Mouse (Mus musculus): Measurements from ENCODE around the gene Kdm2a.

The Kdm2a gene

DNA sequence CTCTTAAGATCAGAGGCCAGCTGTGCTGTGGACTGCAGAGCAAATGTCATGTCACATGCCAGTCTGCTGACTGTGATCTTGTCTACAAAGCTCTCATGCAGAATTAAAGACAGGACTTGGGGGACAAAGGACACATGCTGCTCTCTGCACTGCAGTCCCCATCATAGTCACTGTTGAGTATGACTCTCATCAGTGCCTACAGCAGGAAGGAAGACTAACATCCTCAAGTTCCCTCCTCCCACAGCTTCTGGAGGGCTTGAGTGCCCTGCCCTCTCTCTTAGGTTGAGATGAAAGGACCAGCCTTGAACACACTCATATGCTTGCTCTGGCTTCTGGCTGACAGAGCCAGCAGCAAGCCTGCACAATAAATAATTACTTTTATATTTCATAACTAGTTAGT is 19.6 kb upstream of the Kdm2a start:
- intact Hi-C loops (cut with DNase I), result loop anchor here (1.0 to 5.0 kb wide), 2 partner anchors 79 to 160 kb away; no protein-coding TSS in a partner anchor

DNA sequence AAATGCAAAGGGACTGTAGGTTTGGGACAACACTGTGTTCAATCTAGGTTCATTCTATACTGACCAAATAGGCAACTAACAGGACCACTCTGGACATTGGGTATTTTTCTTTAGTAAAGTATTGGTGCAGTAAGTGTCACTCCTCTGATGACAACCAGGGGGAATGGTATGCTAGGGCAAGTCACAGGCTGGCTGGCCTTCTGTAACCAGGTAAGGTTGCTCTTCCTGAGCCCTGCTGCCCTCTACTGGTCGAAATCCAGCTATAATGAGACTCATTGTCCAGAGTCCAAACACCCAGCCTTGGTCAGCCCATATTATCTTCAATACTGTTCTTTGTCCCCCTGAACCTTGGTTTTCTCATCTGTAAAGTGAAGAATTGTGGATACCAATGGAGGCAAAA is 19.1 kb upstream of the Kdm2a start:
- intact Hi-C loops (cut with DNase I), result loop anchor here (1.0 to 5.0 kb wide), 2 partner anchors 79 to 160 kb away; no protein-coding TSS in a partner anchor

DNA sequence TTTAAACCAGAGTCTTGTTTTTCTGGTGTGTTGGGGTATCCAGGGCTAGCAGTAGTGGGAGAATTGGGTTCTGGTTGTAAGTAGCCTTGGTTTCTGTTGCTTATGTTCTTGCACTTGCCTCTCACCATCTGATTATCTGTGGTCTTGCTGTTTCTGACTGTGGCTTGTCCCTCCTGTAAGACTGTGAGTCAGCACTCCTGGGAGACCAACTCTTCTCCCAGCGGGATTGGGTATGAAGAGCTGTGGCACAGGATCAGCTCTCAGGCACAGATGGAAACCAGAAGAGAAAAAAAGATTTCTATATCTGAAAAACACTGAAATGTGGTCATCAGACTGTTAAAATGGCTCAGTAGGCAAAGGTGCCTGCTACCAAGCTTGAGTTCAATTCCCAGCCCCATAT is 16.5 kb upstream of the Kdm2a start:
- intact Hi-C loops (cut with DNase I), result loop anchor here (5.0 kb wide), 1 partner anchor 157 kb away; no protein-coding TSS in a partner anchor

DNA sequence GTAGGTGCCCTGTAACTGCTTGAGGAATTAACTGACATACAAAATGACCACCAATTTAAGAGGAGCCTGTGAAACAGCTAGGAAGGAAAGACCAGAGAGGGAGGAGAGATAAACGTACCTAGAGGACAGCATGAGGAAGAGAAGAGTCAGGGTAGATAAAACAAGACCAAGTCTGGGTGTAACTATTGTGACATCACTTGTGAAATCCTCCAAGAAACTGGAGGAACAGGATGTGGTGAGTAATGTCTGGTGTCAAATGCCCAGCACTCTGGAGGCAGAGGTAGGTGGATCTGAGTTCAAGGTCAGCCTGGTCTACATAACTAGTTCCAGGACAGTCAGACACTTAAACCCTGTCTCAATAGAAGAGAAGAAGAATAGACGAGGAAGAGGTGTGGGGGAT is 11.0 kb upstream of the Kdm2a start:
- intact Hi-C loops (cut with DNase I), result no loop called here

DNA sequence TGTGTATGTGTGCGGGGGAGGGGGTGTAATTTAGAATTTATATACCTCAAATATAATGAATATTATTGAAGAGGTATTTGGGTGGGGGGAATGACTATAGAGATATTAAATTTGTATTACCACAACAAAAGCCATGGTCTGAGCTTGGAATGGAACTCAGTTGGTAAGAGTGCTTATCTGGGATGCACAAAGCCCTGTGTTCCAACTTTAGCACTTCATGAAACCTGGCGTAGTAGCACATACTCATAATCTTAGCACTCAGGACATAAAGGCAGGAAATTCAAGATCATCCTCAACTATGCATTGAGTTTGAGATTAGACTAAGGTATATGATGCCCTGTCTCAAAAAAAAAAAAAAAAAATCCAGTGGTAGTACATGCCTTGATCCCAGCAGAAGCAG is 6.8 kb upstream of the Kdm2a start:
- intact Hi-C loops (cut with DNase I), result no loop called here

DNA sequence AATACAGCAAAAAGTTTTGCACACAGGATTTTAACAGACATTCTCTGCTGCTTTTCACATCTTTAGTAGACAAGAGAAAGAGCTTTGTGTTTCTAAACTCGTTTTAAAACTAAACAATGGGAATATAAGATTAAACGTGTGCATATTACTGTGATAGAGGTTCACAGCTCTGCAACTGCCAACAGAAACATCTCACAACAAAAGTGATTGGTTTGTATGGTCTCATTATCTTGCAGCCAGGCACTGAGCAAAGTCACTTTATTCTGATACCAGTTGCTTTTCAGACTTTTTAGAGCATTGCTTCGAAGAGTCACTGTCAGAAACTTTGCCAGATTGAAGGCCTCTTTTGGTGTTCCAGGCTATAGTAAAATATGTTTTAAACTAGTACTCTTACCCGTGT is 874 bp upstream of the Kdm2a start:
- intact Hi-C loops (cut with DNase I), result no loop called here

DNA sequence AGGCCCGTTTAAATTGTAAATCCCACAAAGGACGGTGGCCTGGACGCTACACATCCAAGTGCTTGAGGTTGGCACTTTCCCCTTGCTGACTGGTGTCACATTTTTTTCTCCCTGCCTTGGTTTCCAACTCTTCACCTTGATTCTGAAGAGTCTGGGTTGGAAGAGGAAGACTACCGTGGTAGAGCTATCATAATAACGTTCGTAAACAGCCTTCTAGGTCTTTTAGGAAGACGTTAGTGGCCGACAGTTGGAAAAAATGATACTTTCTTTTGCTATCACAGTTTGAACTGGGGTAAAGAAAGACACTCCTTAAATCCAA is 504 bp upstream of the Kdm2a start:
- intact Hi-C loops (cut with DNase I), result no loop called here

DNA sequence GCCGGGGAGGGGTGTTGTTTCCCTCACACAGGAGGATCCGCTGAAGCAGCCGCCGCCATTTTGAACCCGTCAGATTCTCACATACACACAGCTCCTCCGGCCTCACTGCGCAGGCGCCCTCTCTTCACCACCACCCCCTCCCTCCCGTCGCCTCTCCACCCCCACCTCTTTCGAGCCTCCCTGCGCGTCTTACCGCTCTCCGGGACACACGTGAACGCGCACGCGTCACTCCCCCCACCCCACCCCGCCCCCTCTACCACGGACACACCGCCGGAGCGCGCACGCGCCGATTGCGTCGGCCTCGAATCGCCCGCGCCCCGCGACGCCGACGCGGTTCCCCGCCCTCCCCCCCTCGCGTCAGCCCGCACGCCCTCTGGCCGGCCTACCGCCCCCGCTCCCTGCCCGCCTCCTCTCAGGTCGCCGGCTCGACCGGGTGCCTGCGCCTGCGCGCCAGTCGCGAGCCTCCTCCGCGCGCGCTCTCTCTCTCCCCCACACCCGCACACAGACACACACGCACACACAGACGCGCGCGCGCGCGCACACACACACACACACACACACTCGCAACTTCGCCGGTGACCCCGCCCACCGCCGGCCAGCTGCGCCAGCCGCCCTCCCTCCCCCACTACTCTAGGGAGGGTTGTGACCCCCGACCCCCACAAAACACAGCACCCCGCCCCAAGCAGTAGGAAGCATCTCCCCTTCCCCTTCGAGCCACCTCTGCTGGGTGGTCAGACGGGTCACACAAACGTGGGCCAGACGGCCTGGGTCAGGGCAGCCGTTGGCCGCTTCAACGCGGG is 887 bp downstream of the Kdm2a start:
- intact Hi-C loops (cut with DNase I), result no loop called here

DNA sequence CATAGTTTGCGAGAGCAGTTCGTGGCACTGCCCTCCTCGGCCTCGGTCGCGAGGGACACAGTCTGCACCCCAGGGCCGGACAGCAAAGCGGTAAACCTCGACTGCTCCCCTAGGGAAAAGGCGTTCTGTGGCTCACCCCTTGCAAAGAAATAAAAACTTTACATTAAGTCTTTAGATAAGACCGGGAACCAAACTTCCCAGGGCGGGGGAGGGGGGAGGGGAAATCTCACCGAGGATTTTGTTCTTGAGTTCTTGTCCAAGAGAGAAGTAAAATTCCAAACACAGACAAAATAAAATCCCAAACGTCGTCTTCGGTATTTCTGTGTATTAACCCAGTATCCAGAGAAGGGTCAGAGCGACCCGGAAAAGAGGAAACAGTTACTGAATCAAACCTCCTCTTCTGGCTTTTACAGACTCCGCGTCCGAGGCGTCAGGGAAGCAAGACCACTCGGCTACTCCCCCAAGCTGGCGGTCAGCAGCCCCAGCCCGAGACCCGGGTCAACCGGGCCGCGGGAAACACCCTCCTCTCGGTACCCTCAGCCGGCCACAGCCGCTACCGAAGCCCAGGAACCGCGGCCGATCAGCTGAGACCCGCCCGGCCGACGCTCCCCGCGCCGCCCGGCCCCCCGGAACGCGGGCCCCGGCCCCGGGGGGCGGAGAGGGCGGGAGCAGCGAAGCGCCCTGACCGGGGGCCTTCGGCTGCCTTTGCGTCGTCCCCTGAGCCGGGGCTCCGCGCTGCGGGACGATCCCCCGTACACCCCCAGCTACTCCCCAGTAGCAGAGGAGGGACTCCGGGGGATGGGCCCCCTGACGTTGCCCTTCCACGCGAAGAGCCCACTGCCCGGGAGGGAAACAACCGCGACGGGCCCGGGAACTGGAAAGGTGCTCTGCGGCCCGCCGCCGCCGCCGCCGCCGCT is 1.7 kb downstream of the Kdm2a start:
- intact Hi-C loops (cut with DNase I), result no loop called here

DNA sequence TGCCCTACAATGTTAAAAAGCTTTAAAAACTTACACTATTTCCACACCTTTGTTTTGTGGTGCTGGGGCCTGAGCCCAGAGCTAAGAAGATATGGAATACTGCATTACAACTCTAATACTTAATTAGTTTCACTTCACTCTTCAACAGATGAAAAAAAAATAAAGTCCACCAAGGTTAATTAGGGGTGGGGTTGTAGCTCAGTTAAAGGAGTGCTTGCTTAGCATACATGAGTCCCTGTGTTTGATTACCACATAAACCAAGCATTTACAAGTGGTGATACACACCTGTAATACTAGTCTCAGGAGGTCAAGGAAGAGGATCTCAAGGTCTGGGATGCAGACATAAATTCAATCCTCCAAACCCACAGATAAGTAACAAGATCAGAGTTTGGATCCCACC is 10.8 kb downstream of the Kdm2a start:
- intact Hi-C loops (cut with DNase I), result no loop called here

DNA sequence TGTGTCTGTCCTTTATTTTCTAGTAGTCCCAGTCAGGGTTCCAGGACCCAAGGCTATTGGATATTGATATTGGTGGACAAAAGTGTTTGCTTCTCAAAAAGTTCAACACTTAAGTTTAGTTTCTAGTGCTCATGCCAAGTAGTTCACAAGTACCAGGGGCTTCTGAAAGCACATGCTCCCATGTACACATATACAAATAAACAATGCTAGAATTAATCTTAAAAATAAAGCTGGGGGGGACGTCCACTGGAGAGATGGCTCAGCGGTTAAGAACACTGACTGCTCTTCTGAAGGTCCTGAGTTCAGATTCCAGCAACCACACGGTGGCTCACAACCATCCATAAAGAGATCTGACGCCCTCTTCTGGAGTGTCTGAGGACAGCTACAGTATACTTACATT is 13.1 kb downstream of the Kdm2a start:
- intact Hi-C loops (cut with DNase I), result no loop called here

DNA sequence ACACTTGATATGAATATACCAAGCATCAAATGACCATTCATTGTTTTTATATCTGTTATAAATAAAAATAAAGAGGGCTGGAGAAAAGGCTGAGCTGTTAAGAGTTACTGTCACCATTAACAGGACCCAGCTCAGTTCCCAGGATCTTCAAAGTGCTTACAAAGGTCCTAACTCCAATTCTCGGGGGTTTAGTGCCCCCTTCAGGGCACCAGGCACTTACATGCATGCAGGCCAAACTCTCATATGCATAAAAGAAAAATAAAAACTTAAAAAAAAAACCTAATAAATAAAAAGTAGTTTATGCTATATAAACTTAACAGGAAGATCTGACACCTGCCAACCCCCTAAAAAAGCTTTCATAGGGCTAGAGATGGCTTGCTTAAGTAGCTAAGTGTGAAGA is 13.8 kb downstream of the Kdm2a start:
- intact Hi-C loops (cut with DNase I), result loop anchor here (5.0 kb wide), 1 partner anchor 42 kb away; no protein-coding TSS in a partner anchor

DNA sequence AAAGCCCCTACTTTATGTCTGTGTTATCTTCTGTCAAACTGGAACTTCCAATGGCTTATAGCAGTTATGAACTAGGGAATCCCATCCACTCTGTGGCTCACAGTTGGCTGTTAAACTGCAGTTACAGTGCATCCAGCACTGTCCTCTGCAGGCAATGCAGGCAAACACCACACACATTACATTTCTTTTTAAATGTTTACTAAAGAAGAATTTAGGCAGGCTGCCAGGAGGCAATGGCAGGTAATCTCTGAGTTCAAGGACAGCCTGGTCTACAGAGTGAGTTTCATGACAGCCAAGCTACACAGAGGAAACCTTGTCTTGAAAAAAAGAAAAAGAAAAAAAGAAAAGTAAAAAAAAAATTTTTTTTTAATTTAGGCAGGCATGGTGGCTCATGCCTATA is 14.8 kb downstream of the Kdm2a start:
- intact Hi-C loops (cut with DNase I), result loop anchor here (5.0 kb wide), 1 partner anchor 41 kb away; no protein-coding TSS in a partner anchor

DNA sequence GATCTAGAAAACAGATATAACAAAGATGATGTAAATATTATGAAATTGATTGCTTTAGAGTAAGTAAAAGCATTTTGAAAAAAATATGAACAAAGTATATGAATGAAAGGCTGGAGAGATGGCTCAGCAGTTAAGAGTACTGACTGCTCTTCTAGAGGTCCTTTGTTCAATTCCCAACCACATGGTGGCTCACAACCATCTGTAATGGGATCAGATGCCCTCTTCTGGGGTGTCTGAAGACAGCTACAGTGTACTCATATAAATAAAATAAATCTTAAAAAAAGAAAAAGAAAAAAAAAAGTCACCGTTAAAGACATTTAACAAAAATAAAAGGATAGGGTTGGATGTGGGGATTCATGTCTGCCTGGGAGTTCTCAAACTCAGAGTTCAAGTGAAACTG is 15.8 kb downstream of the Kdm2a start:
- intact Hi-C loops (cut with DNase I), result loop anchor here (5.0 kb wide), 1 partner anchor 40 kb away; no protein-coding TSS in a partner anchor

DNA sequence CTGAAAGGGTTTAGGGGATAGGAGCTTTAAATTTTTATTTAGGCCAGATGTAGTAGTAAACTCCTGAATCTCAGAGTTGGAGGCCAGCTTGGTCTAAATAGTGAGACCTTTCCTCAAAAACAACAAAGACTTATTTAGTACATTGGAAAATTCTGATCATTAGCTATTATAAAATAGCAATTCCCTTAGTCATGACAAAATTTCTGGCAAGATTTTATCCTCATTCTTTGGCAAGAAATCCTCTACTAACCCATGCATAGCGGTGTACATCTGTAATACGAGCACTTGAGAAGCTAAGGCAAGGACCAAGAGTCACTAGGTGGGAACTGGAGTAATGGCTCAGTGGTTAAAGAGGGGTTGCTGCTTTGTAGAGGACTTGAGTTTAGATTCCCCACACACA is 27.4 kb downstream of the Kdm2a start:
- intact Hi-C loops (cut with DNase I), result no loop called here

DNA sequence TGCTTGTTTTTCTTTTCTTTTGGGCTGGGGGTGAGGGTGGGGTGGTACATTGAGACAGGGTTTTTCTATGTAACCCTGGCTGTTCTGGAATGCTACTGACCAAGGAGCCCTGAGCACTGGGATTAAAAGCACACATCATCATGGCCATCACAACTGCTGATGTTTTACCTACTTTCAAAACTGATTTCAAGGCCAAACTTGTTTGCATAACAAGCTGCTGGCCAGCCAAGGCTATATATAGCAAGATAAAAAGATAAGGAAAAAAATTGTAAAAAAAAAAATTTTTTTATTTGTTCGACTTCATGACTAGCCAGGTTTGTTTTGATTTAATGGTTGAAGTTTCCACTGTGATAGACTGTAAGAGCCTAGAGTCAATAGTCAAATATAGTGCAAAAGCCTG is 27.8 kb downstream of the Kdm2a start:
- intact Hi-C loops (cut with DNase I), result no loop called here

DNA sequence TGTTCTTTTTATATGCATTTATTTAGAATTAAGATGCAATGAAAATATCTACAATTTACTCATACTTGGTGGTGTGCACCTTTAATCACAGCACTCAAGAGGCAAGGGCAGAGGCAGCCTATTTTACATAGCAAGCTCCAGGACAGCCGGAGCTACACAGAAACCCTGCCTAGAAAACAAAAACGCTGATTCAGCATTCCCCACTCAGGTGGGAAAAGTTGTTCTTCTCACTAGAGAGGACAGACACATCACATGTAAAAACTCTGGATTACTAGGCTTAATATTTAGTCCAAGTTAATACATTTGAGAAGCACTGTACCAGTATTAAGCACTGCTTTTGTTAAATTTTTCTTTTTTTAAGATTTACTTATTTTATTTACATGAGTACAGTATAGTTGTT is 48.6 kb downstream of the Kdm2a start:
- intact Hi-C loops (cut with DNase I), result no loop called here

DNA sequence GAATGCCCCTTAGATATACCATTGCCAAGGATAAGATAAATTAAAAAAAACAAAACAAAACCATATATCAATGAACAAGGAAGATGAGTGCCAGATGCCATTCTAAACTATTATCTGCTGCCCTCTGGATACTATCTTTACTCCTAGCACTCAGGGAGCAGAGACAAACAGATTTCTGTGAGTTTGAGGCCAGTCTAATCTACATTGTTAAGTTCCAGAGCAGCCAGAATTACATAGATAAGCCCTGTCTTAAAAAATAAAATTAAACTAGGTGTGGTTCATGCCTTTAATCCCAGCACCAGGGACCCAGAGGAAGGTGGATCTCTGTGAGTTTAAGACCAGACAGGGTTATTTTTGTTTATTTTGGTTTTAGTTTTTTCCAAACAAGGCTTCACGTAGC is 51.6 kb downstream of the Kdm2a start:
- intact Hi-C loops (cut with DNase I), result no loop called here

DNA sequence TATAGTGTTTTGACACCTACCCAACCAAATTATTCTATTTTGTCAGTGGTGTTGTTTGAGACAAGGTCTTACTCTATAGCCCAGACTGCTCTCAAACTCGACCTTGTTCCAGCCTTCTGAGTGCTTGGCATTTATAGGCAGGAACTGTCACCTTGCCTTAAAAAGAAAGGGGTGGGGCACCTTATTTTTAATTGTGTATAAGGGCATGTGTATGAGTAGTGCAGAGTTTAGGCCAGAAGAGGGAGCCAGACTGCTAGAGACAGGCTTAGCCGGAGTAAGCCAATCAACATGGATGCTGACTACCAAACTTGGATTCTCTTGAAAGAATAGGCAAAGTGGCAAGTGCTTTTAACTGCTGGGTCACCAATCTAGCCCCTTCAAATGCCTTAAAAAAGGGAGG is 59.9 kb downstream of the Kdm2a start:
- intact Hi-C loops (cut with DNase I), result loop anchor here (1.0 kb wide), 1 partner anchor 79 kb away; no protein-coding TSS in a partner anchor

DNA sequence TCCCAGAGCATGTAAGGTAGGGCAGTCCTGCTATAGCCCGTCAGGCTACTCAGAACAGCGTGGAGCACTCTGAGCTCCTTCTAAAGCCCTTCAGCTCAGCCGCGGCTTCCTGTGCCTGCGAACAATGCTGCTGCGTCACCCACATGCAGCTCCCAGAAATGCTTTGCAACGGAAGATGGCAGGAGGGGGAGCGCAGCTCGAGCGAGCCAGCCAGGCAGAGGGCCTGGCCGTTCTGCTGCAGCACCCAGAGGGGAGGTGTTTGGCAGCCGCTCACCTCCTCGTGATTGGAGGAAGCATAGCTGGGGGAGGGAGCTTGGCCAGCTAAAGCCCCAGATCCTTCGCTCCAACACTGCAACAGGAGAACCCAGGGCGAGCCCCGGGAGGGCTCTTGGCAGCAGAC is 64.3 kb downstream of the Kdm2a start:
- intact Hi-C loops (cut with DNase I), result no loop called here

DNA sequence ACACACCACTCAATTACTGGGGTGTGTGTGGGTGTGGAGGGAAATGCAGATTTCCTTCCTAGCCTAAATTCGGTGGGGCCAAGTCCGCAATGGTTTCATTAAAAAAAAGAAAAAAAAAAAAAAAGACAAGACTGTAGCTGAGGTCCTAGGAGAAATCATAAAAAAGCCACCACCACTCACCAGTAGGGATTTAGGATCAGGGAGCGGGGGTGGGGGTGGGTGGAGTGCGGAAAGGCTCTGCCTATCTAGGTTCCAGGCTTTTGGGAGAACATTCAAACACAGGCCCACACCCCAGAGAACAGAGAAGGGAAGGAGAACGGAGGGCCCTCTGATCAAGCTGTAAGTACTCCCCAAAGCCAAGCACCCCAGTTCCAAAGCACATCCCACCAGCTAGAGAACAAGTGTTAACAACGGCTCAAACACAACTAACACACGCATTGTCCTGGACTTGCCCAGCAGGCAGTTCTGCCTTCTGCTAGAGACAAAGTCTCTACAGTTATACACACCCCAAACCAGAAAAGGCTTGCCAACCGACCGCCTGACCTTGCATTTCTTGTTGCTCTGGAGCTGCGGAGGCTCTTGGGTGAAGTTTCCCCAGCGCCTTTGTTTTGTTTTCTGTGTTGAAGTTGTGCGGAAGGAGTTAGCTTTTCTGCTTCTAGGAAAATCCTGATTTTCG is 64.8 kb downstream of the Kdm2a start:
- intact Hi-C loops (cut with DNase I), result no loop called here

DNA sequence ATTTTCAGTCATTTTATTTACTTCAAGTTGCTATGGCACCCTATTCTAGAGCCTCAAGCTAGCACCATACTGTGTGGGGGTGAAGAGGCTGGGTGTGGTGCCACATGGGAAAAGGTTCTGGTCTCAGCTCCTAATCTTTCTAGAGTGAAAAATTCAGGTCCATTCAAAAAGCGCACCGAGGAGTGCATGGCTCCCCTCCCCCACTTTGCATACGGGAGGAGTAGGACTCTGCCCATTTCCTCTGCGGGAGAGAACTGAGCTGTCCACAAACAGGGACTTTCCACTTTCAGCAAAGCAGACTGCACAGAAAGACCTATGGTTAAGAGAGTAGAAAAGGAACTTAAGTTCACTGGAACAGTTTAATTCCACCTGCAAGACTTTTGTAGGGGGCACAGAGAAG is 65.4 kb downstream of the Kdm2a start:
- intact Hi-C loops (cut with DNase I), result no loop called here

Data from adrenal gland (tissue).